Mouse (Mus musculus): Measurements from ENCODE around the gene Cd101. TPM values are rescaled to one million over a fixed set of nuclear protein-coding genes. Genes with fewer than 3 reads are reported as not detected.

The Cd101 gene
- polyA plus RNA-seq, 1 experiment from 2014 or later: not detected

DNA sequence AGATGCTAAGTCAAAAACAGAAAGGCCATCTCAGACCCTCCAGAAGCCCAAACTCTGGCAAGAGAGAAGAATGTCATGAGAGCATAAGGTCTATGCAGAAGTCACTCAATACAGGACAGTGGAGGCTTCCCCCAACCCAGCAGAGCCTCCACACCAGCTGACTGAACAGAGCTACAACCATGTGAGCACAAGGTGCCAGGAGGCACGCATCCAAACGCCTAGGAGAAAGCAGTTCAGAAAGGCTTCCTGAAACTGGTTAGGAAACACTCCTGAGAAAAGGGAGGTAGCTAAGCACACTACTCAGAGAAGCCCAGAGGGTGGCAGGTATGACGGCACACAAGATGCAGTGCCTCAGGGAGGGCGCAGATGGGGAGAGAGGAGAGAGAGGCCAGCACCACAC, 77.8 kb downstream of the Cd101 start:
- no peak overlapping the region for H3K4me3 ChIP-seq
- no peaks in the 10 kb centered on the region for H3K4me1 ChIP-seq
- no peak for ATAC-seq (ENCODE audit: low FRiP score)
- H3K9me3 ChIP-seq (replicated peaks): no peaks in the 10 kb centered on the region
- no peak overlapping the region for H3K27ac ChIP-seq
- H3K4me2 ChIP-seq (replicated peaks): no peak overlapping the region
- H3K27me3 ChIP-seq: no peaks in the 10 kb centered on the region
- 88% methylated on average over 4 of the region's 4 CpGs for WGBS
- H3K36me3 ChIP-seq: peaks cover 42% of the 10 kb centered on the region
- no peak overlapping the region for H3K9ac ChIP-seq

DNA sequence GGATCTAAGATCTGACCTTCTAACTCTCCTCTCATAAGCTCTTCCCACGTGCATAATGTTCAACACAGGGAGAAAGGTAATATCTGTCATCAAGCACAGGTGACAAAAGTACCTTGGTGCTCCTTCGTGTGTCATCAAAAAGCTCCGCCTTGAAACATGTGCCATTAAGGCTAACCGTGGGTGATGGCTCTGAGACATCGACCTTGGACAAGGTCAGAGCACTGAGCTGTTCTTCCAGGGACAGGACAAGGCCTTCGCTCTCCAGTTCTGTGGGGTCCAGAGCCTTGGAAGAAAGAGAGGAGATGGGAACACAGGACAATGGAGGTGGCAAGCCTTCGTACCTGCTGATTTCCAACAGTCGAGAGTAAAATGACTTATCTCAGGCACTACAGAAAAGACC, 82.1 kb downstream of the Cd101 start:
- no peak for ATAC-seq (ENCODE audit: low FRiP score)

More for the DNA sequence above, 82.1 kb downstream of the Cd101 start:
- WGBS: 95% methylated on average over 8 of the region's 8 CpGs
- no peak overlapping the region for H3K27ac ChIP-seq
- no peaks in the 10 kb centered on the region for H3K27me3 ChIP-seq
- no peak overlapping the region for H3K4me2 ChIP-seq (replicated peaks)
- H3K9me3 ChIP-seq (replicated peaks): no peaks in the 10 kb centered on the region
- H3K36me3 ChIP-seq: peaks cover 59% of the 10 kb centered on the region
- H3K4me1 ChIP-seq: no peaks in the 10 kb centered on the region
- no peak overlapping the region for H3K4me3 ChIP-seq
- no peak overlapping the region for H3K9ac ChIP-seq

Other genes with a start within 250 kb of the Cd101 start
- 0.15 TPM in 1 of 2 replicates, not detected in the other for gene Vtcn1, start 204.1 kb downstream of the Cd101 start, polyA plus RNA-seq (2016; fragmentation: Nextera tagmentation; extraction: Ambion mirVana)
- 6.6 and 7.8 TPM in 2 replicates for gene Trim45, start 107.4 kb downstream of the Cd101 start, polyA plus RNA-seq (2016; fragmentation: Nextera tagmentation; extraction: Ambion mirVana)
- 15.8 and 16.5 TPM in 2 replicates for gene Ttf2, start 59.9 kb downstream of the Cd101 start, polyA plus RNA-seq (2016; fragmentation: Nextera tagmentation; extraction: Ambion mirVana)
- 3.2 and 3.6 TPM in 2 replicates for gene Ptgfrn, start 80.7 kb upstream of the Cd101 start, polyA plus RNA-seq (2016; fragmentation: Nextera tagmentation; extraction: Ambion mirVana)